In the genomic region with DNA sequence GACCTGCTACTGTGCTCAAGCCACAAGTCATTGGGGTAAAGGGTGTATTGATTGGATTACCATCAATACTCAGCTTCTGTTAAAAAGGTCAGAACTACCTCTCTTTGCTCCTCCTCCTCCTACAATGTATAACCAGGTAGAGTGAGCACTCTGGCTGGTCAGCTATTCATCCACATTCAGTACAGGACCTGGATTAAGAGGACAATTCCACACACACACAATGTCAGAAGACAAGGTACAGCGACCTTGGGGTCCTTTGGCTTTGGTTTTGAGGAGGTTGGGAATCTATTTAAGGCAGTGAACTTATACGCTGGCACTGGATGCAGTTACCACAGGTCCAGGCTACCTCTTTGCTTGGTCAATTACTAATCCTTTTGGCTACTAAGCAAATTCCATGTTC, we compare ENCODE assay signal across 24 mouse cellular contexts. TPM values are rescaled to one million over a fixed set of nuclear protein-coding genes. Genes with fewer than 3 reads are reported as not detected.
DNase-seq lines count a peak whose midpoint lies in the region; ATAC-seq and TF ChIP-seq lines count a peak whose summit lies in the region.
"Had no signal": no experiment of that assay in that cellular context is flagged by ENCODE, and none has a peak within 500 bp of the region (broad histone marks: within the 10 kb centered on the region; RNA-seq: fewer than 3 reads in every experiment).

A gene (plus strand): TSS at position 107 of the 400 bp plus-strand sequence.

- no peaks in the 10 kb centered on the region for H3K36me3 ChIP-seq in liver, adult 2 months (ENCODE audit: control insufficient read depth, insufficient read depth, low read length)
- no peaks in the 10 kb centered on the region for H3K36me3 ChIP-seq in kidney, embryonic 16.5 days (ENCODE audit: insufficient read depth, low read length)
- no peaks in the 10 kb centered on the region for H3K36me3 ChIP-seq in liver, embryonic 13.5 days
- no peaks in the 10 kb centered on the region for H3K36me3 ChIP-seq in midbrain, postnatal 0 days (ENCODE audit: insufficient read depth, low read length)
- H3K36me3 ChIP-seq: limb, embryonic 13.5 days; midbrain, embryonic 15.5 days; stomach, embryonic 15.5 days had no signal

- TF ChIP-seq POLR2A in liver, adult 2 months (IDR thresholded peaks at IDR 0.05; ENCODE audit: extremely low read depth, insufficient read depth, low read length), result no peak

- H3K27ac ChIP-seq in liver, adult 2 months (replicated peaks; ENCODE audit: insufficient read depth, low read depth, low read length), result peak within 1 kb of the TSS; percentile 92
- peak within 1 kb of the TSS; percentile 38; the same call in 1 of the 2 replicates for H3K27ac ChIP-seq in kidney, embryonic 16.5 days (ENCODE audit: low read length)
- peak within 1 kb of the TSS; percentile 55 for H3K27ac ChIP-seq in liver, embryonic 13.5 days
- no peak within 1 kb of the TSS for H3K27ac ChIP-seq in midbrain, postnatal 0 days (ENCODE audit: low read depth, low read length)
- H3K27ac ChIP-seq: gastrocnemius, adult 2 months; limb, embryonic 13.5 days; midbrain, embryonic 15.5 days; stomach, embryonic 15.5 days had no signal

- no peaks in the 10 kb centered on the region for H3K27me3 ChIP-seq in liver, adult 2 months (ENCODE audit: control insufficient read depth, insufficient read depth, low read length)
- H3K27me3 ChIP-seq in kidney, embryonic 16.5 days (ENCODE audit: insufficient read depth, low read length), result no peaks in the 10 kb centered on the region
- H3K27me3 ChIP-seq in liver, embryonic 13.5 days, result no peaks in the 10 kb centered on the region
- no peaks in the 10 kb centered on the region for H3K27me3 ChIP-seq in midbrain, postnatal 0 days (ENCODE audit: insufficient read depth, low read length)
- H3K27me3 ChIP-seq: limb, embryonic 13.5 days; midbrain, embryonic 15.5 days; stomach, embryonic 15.5 days had no signal

- WGBS in liver, adult 2 months, result 25% methylated on average over 2 of the region's 2 CpGs
- 82% methylated on average over 2 of the region's 2 CpGs for WGBS in kidney, embryonic 16.5 days
- WGBS in liver, embryonic 13.5 days (ENCODE audit: insufficient replicate concordance), result 56% methylated on average over 2 of the region's 2 CpGs
- 90% methylated on average over 2 of the region's 2 CpGs for WGBS in midbrain, postnatal 0 days

- DNase-seq in liver, adult 2 months (ENCODE audit: extremely low read depth, low read depth, low spot score), result peak; percentile 97
- no peak for DNase-seq in liver
- DNase-seq in liver, embryonic 13.5 days, result no peak
- no peak for DNase-seq in ovary, postnatal 36 days (ENCODE audit: low spot score)
- DNase-seq in midbrain, postnatal 0 days (ENCODE audit: low spot score), result no peak
- no peak for DNase-seq in right cerebral cortex, postnatal 4 days
- DNase-seq: cerebellum, adult 11-12 months; forebrain, postnatal 0 days; gastrocnemius, adult 2 months; heart, adult 18-20 months; layer of hippocampus, adult 9-11 months; right cerebral cortex, adult 18-20 months; thymus, adult 2 months had no signal

- H3K9me3 ChIP-seq in kidney, embryonic 16.5 days (ENCODE audit: low read length), result no peaks in the 10 kb centered on the region
- H3K9me3 ChIP-seq in liver, embryonic 13.5 days (replicated peaks), result no peaks in the 10 kb centered on the region
- H3K9me3 ChIP-seq in midbrain, postnatal 0 days (ENCODE audit: low read length), result no peaks in the 10 kb centered on the region
- H3K9me3 ChIP-seq: limb, embryonic 13.5 days; midbrain, embryonic 15.5 days; stomach, embryonic 15.5 days had no signal

- peak within 1 kb of the TSS; percentile 58 for H3K4me3 ChIP-seq in liver, adult 2 months (ENCODE audit: insufficient read depth, low read depth, low read length)
- H3K4me3 ChIP-seq in kidney, embryonic 16.5 days (ENCODE audit: low read length), result peak within 1 kb of the TSS; percentile 3; the same call in 1 of the 2 replicates
- peak within 1 kb of the TSS; percentile 40 for H3K4me3 ChIP-seq in liver, embryonic 13.5 days (replicated peaks)
- no peak within 1 kb of the TSS for H3K4me3 ChIP-seq in midbrain, postnatal 0 days (ENCODE audit: low read depth, low read length)
- H3K4me3 ChIP-seq: gastrocnemius, adult 2 months; limb, embryonic 13.5 days; midbrain, embryonic 15.5 days; stomach, embryonic 15.5 days had no signal

- no peak for TF ChIP-seq CTCF in liver, adult 2 months (IDR thresholded peaks at IDR 0.05; ENCODE audit: low read depth, low read length)
- no peak for TF ChIP-seq CTCF in midbrain, postnatal 0 days (IDR thresholded peaks at IDR 0.05)

- H3K4me1 ChIP-seq in liver, adult 2 months (ENCODE audit: control insufficient read depth, insufficient read depth, low read length), result peaks cover 21% of the 10 kb centered on the region
- H3K4me1 ChIP-seq in kidney, embryonic 16.5 days (ENCODE audit: insufficient read depth, low read length), result no peaks in the 10 kb centered on the region
- H3K4me1 ChIP-seq in liver, embryonic 13.5 days (replicated peaks), result 0 out of 2 replicates have a peak, but pooled peaks cover 8% of the 10 kb centered on the region
- H3K4me1 ChIP-seq in midbrain, postnatal 0 days (ENCODE audit: insufficient read depth, low read length), result no peaks in the 10 kb centered on the region
- H3K4me1 ChIP-seq: limb, embryonic 13.5 days; midbrain, embryonic 15.5 days; stomach, embryonic 15.5 days had no signal

- H3K9ac ChIP-seq in liver, adult 2 months (ENCODE audit: low read depth, low read length), result peak within 1 kb of the TSS; percentile 73
- no peak within 1 kb of the TSS; the same call in 1 of the 2 replicates for H3K9ac ChIP-seq in kidney, embryonic 16.5 days (replicated peaks; ENCODE audit: low read length)
- peak within 1 kb of the TSS; percentile 38 for H3K9ac ChIP-seq in liver, embryonic 13.5 days
- no peak within 1 kb of the TSS for H3K9ac ChIP-seq in midbrain, postnatal 0 days (replicated peaks; ENCODE audit: low read length, poor library complexity, severe bottlenecking)
- H3K9ac ChIP-seq: forebrain, postnatal 0 days; limb, embryonic 13.5 days; midbrain, embryonic 15.5 days; stomach, embryonic 15.5 days had no signal

- ATAC-seq in kidney, embryonic 16.5 days (ENCODE audit: low FRiP score, low TSS enrichment), result peak; percentile 47; the same call in 1 of the 2 replicates
- peak; percentile 52 for ATAC-seq in liver, embryonic 13.5 days (ENCODE audit: low read depth)
- no peak for ATAC-seq in midbrain, postnatal 0 days (ENCODE audit: low FRiP score)
- ATAC-seq: forebrain, postnatal 0 days; lung, postnatal 0 days; midbrain, embryonic 15.5 days had no signal

- peak within 1 kb of the TSS; percentile 11; the same call in 1 of the 2 replicates for H3K4me2 ChIP-seq in kidney, embryonic 16.5 days (replicated peaks; ENCODE audit: low read depth, low read length)
- peak within 1 kb of the TSS; percentile 40 for H3K4me2 ChIP-seq in liver, embryonic 13.5 days
- H3K4me2 ChIP-seq in midbrain, postnatal 0 days (ENCODE audit: low read depth, low read length, poor library complexity, severe bottlenecking), result no peak within 1 kb of the TSS
- H3K4me2 ChIP-seq: limb, embryonic 13.5 days; midbrain, embryonic 15.5 days; stomach, embryonic 15.5 days had no signal

- peaks cover 18% of the 10 kb centered on the region for H3K79me2 ChIP-seq in liver, adult 2 months (ENCODE audit: control insufficient read depth, insufficient read depth, low read length)

RNA-seq across cellular contexts. Expression of the gene that starts here (rescaled TPM):
- 229 and 337 TPM in 2 replicates for total RNA-seq in liver, adult 2 months (2014; rRNA removed)
- 135 and 208 TPM in 2 replicates for polyA plus RNA-seq in liver, adult 2 months (2012; rRNA removed)
- 26.3 and 28.6 TPM in 2 replicates for polyA plus RNA-seq in kidney, embryonic 16.5 days (2015; fragmentation: Nextera tagmentation; extraction: Ambion mirVana)
- 19.1 and 25.4 TPM in 2 replicates for polyA plus RNA-seq in liver, embryonic 13.5 days (2015; fragmentation: Nextera tagmentation; extraction: Ambion mirVana)
- total RNA-seq in midbrain, postnatal 0 days (2014; rRNA removed), result not detected in 2 replicates
- polyA plus RNA-seq in midbrain, postnatal 0 days (2015; fragmentation: Nextera tagmentation; extraction: Ambion mirVana), result not detected in 2 replicates
- total RNA-seq: common myeloid progenitor, adult 5-6 weeks; ES-E14; forebrain, postnatal 0 days; gastrocnemius, adult 2 months; heart, adult 18-20 months; left cerebral cortex, postnatal 10 days; megakaryocyte, adult 5-6 weeks had no signal
- polyA plus RNA-seq: embryonic facial prominence, embryonic 11.5 days; forebrain, postnatal 0 days; heart, embryonic 14.5 days had no signal

Comparison
In these comparisons a context has a peak if more than half of its experiments do, and no peak if none do; other contexts are left out.
1. RNA of the gene that starts here (total RNA-seq): 229 to 337 TPM in liver, adult 2 months; not detected in midbrain, postnatal 0 days; every median in the first group is over 100 times any median in the second.
2. RNA of the gene that starts here (polyA plus RNA-seq): 135 to 208 TPM in liver, adult 2 months, 26.3 to 28.6 TPM in kidney, embryonic 16.5 days and 19.1 to 25.4 TPM in liver, embryonic 13.5 days; not detected in midbrain, postnatal 0 days; every median in the first group is over 10 times any median in the second.
3. H3K9ac ChIP-seq: peak in liver, adult 2 months (single experiment) and liver, embryonic 13.5 days (single experiment); none in kidney, embryonic 16.5 days (single experiment) and midbrain, postnatal 0 days (single experiment).